Mouse (Mus musculus): Measurements from ENCODE around the gene Rere. TPM values are rescaled to one million over a fixed set of nuclear protein-coding genes. Genes with fewer than 3 reads are reported as not detected.

The Rere gene
- polyA plus RNA-seq, 1 experiment from 2014 or later, result 19.7 TPM

- no peaks in the 10 kb centered on the region for H3K27me3 ChIP-seq
- H3K4me3 ChIP-seq, result no peak overlapping the region
- H3K36me3 ChIP-seq, result peaks cover 28% of the 10 kb centered on the region
- no peak overlapping the region for H3K27ac ChIP-seq
- ATAC-seq (ENCODE audit: insufficient number of reproducible peaks, low FRiP score, low TSS enrichment, low read depth), result no peak
- H3K9ac ChIP-seq, result no peak overlapping the region
- no peaks in the 10 kb centered on the region for H3K4me1 ChIP-seq
- 58% methylated on average over 11 of the region's 11 CpGs for WGBS
- no peak overlapping the region for H3K4me2 ChIP-seq
- no peaks in the 10 kb centered on the region for H3K9me3 ChIP-seq
Observed at GRCm38 (mm10) chr4:150624214-150624823, 342.9 kb downstream of the Rere start.

GRCm38 (mm10) chr4:150624933-150625332, 343.5 kb downstream of the Rere start:
- no peak overlapping the region for H3K27ac ChIP-seq
- WGBS, result 78% methylated on average over 4 of the region's 4 CpGs
- ATAC-seq (ENCODE audit: insufficient number of reproducible peaks, low FRiP score, low TSS enrichment, low read depth), result no peak

GRCm38 (mm10) chr4:150625425-150625824, 344.0 kb downstream of the Rere start:
- Histone ChIP-seq H3K36me3 (peaks cover 20% of the 10 kb centered on the region), H3K4me2 (no peak overlapping the region), H3K4me3 (no peak overlapping the region), H3K27ac (no peak overlapping the region), H3K27me3 (no peaks in the 10 kb centered on the region), H3K9ac (no peak overlapping the region), H3K9me3 (no peaks in the 10 kb centered on the region), H3K4me1 (no peaks in the 10 kb centered on the region)
- 45% methylated on average over 1 of the region's 1 CpGs for WGBS
- ATAC-seq (ENCODE audit: insufficient number of reproducible peaks, low FRiP score, low TSS enrichment, low read depth), result no peak

More at GRCm38 (mm10) chr4:150624933-150625332, 343.5 kb downstream of the Rere start:
- no peak overlapping the region for H3K9ac ChIP-seq
- no peak overlapping the region for H3K4me2 ChIP-seq
- peaks cover 25% of the 10 kb centered on the region for H3K36me3 ChIP-seq
- no peak overlapping the region for H3K4me3 ChIP-seq
- no peaks in the 10 kb centered on the region for H3K27me3 ChIP-seq
- no peaks in the 10 kb centered on the region for H3K4me1 ChIP-seq
- H3K9me3 ChIP-seq, result no peaks in the 10 kb centered on the region

GRCm38 (mm10) chr4:150625951-150626732, 344.7 kb downstream of the Rere start:
- Histone ChIP-seq H3K36me3 (peaks cover 16% of the 10 kb centered on the region), H3K4me2 (no peak overlapping the region), H3K4me1 (no peaks in the 10 kb centered on the region), H3K27ac (no peak overlapping the region), H3K27me3 (no peaks in the 10 kb centered on the region), H3K9me3 (no peaks in the 10 kb centered on the region), H3K4me3 (no peak overlapping the region), H3K9ac (no peak overlapping the region)
- no peak for ATAC-seq (ENCODE audit: insufficient number of reproducible peaks, low FRiP score, low TSS enrichment, low read depth)
- WGBS, result 44% methylated on average over 6 of the region's 6 CpGs

- no peaks in the 10 kb centered on the region for H3K36me3 ChIP-seq
- no peaks in the 10 kb centered on the region for H3K9me3 ChIP-seq
- no peaks in the 10 kb centered on the region for H3K27me3 ChIP-seq
- H3K27ac ChIP-seq, result no peak overlapping the region
- H3K4me3 ChIP-seq, result no peak overlapping the region
- no peak for ATAC-seq (ENCODE audit: insufficient number of reproducible peaks, low FRiP score, low TSS enrichment, low read depth)
- H3K4me1 ChIP-seq, result no peaks in the 10 kb centered on the region
- H3K9ac ChIP-seq, result no peak overlapping the region
- 84% methylated on average over 11 of the region's 11 CpGs for whole genome bisulfite sequencing
- no peak overlapping the region for H3K4me2 ChIP-seq
Observed at GRCm38 (mm10) chr4:150629266-150629665, 347.8 kb downstream of the Rere start.

GRCm38 (mm10) chr4:150635568-150635967, 354.1 kb downstream of the Rere start:
- Histone ChIP-seq H3K4me3 (no peak overlapping the region), H3K27ac (no peak overlapping the region), H3K9me3 (no peaks in the 10 kb centered on the region), H3K4me2 (no peak overlapping the region), H3K9ac (no peak overlapping the region), H3K4me1 (no peaks in the 10 kb centered on the region), H3K36me3 (no peaks in the 10 kb centered on the region), H3K27me3 (no peaks in the 10 kb centered on the region)
- WGBS, result 82% methylated on average over 10 of the region's 10 CpGs
- ATAC-seq (ENCODE audit: insufficient number of reproducible peaks, low FRiP score, low TSS enrichment, low read depth), result no peak

- Histone ChIP-seq H3K4me3 (no peak overlapping the region), H3K9ac (no peak overlapping the region), H3K36me3 (no peaks in the 10 kb centered on the region), H3K9me3 (no peaks in the 10 kb centered on the region), H3K4me1 (no peaks in the 10 kb centered on the region), H3K4me2 (no peak overlapping the region), H3K27ac (no peak overlapping the region), H3K27me3 (no peaks in the 10 kb centered on the region)
- no peak for ATAC-seq (ENCODE audit: insufficient number of reproducible peaks, low FRiP score, low TSS enrichment, low read depth)
- WGBS, result 77% methylated on average over 6 of the region's 6 CpGs
Observed at GRCm38 (mm10) chr4:150636635-150637034, 355.2 kb downstream of the Rere start.

- no peaks in the 10 kb centered on the region for H3K9me3 ChIP-seq
- no peak overlapping the region for H3K9ac ChIP-seq
- no peaks in the 10 kb centered on the region for H3K36me3 ChIP-seq
- WGBS, result 90% methylated on average over 9 of the region's 9 CpGs
- no peak for ATAC-seq (ENCODE audit: insufficient number of reproducible peaks, low FRiP score, low TSS enrichment, low read depth)
- no peak overlapping the region for H3K4me3 ChIP-seq
- H3K27me3 ChIP-seq, result no peaks in the 10 kb centered on the region
- H3K4me1 ChIP-seq, result no peaks in the 10 kb centered on the region
- H3K4me2 ChIP-seq, result no peak overlapping the region
- no peak overlapping the region for H3K27ac ChIP-seq
Observed at GRCm38 (mm10) chr4:150644299-150644698, 362.9 kb downstream of the Rere start.

- Histone ChIP-seq H3K27ac (no peak overlapping the region), H3K4me2 (no peak overlapping the region), H3K4me3 (no peak overlapping the region), H3K9ac (no peak overlapping the region), H3K4me1 (peaks cover 4% of the 10 kb centered on the region; the same call in 1 of the 2 replicates), H3K27me3 (peaks cover 21% of the 10 kb centered on the region), H3K9me3 (no peaks in the 10 kb centered on the region), H3K36me3 (no peaks in the 10 kb centered on the region)
- 74% methylated on average over 5 of the region's 5 CpGs for WGBS
- no peak for ATAC-seq (ENCODE audit: insufficient number of reproducible peaks, low FRiP score, low TSS enrichment, low read depth)
Observed at GRCm38 (mm10) chr4:150649327-150649726, 367.9 kb downstream of the Rere start.

GRCm38 (mm10) chr4:150651390-150652277, 370.2 kb downstream of the Rere start, which contains the start of gene Slc45a1:
Slc45a1 (minus strand) TSS chr4:150652174.
- Histone ChIP-seq H3K27ac (no peak within 1 kb of the TSS), H3K4me1 (peaks cover 8% of the 10 kb centered on the region), H3K27me3 (peaks cover 28% of the 10 kb centered on the region), H3K4me2 (peak within 1 kb of the TSS; percentile 46), H3K4me3 (peak within 1 kb of the TSS; percentile 27), H3K36me3 (no peaks in the 10 kb centered on the region), H3K9me3 (no peaks in the 10 kb centered on the region), H3K9ac (no peak within 1 kb of the TSS)
- no peak for ATAC-seq (ENCODE audit: insufficient number of reproducible peaks, low FRiP score, low TSS enrichment, low read depth)
- WGBS, result 7% methylated on average over 41 of the region's 41 CpGs

- H3K4me1 ChIP-seq, result peaks cover 8% of the 10 kb centered on the region
- 33% methylated on average over 10 of the region's 11 CpGs for WGBS
- no peak for ATAC-seq (ENCODE audit: insufficient number of reproducible peaks, low FRiP score, low TSS enrichment, low read depth)
- H3K9me3 ChIP-seq, result no peaks in the 10 kb centered on the region
- H3K9ac ChIP-seq, result no peak overlapping the region
- no peak overlapping the region for H3K27ac ChIP-seq
- H3K4me3 ChIP-seq, result no peak overlapping the region
- no peaks in the 10 kb centered on the region for H3K36me3 ChIP-seq
- H3K4me2 ChIP-seq, result no peak overlapping the region
- H3K27me3 ChIP-seq, result peaks cover 28% of the 10 kb centered on the region
Observed at GRCm38 (mm10) chr4:150653072-150653599, 371.7 kb downstream of the Rere start.
